Mouse (Mus musculus) gonadal fat pad, adult 2 months (tissue): ENCODE results near the gene 4930544D05Rik. TPM values are rescaled to one million over a fixed set of nuclear protein-coding genes. Genes with fewer than 3 reads are reported as not detected.
"Not testable (repeated sequence)": the region's sequence is repeated elsewhere in the genome, so short reads cannot be mapped to it uniquely, and the experiment has no call there.

ENCODE experiments used
- DNase-seq: peaks from one replicate; pipeline ENCODE4 v3.0.0-alpha.2; 2012; ENCODE audit warnings: low read depth
- polyA plus RNA-seq: library from polyadenylated mRNA; depleted of rRNA; stranded (reverse); fragments of >200 nt; gene quantifications from 2 replicates; pipeline ENCODE4 v1.2.3, GENCODE M21; 2012; rRNA removed

Gene 4930544D05Rik
- 5.1 and 7.1 TPM in 2 replicates for polyA plus RNA-seq

GRCm38 (mm10) chr11:70615516-70616093, at the start of gene 4930544D05Rik:
4930544D05Rik (plus strand) TSS chr11:70615848.
- DNase-seq, result no peak

- DNase-seq, result no peak
These were observed 49.1 kb upstream of the 4930544D05Rik start for GRCm38 (mm10) chr11:70566586-70566985.

GRCm38 (mm10) chr11:70570614-70571013, 45.0 kb upstream of the 4930544D05Rik start:
- not testable (repeated sequence) for DNase-seq

GRCm38 (mm10) chr11:70571641-70572040, 44.0 kb upstream of the 4930544D05Rik start:
- DNase-seq, result no peak

GRCm38 (mm10) chr11:70572348-70572902, 43.2 kb upstream of the 4930544D05Rik start:
- DNase-seq, result no peak

- no peak for DNase-seq
These were observed 41.8 kb upstream of the 4930544D05Rik start for GRCm38 (mm10) chr11:70573872-70574271.

GRCm38 (mm10) chr11:70577201-70577600, 38.4 kb upstream of the 4930544D05Rik start:
- DNase-seq, result no peak

GRCm38 (mm10) chr11:70578962-70579361, 36.7 kb upstream of the 4930544D05Rik start:
- DNase-seq, result no peak

GRCm38 (mm10) chr11:70579710-70580357, 35.8 kb upstream of the 4930544D05Rik start:
- no peak for DNase-seq

- no peak for DNase-seq
These were observed 35.3 kb upstream of the 4930544D05Rik start for GRCm38 (mm10) chr11:70580358-70580720.

GRCm38 (mm10) chr11:70580921-70581320, 34.7 kb upstream of the 4930544D05Rik start:
- DNase-seq, result no peak

GRCm38 (mm10) chr11:70582196-70582595, 33.5 kb upstream of the 4930544D05Rik start:
- no peak for DNase-seq

- no peak for DNase-seq
These were observed 32.5 kb upstream of the 4930544D05Rik start for GRCm38 (mm10) chr11:70583022-70583714.

GRCm38 (mm10) chr11:70583775-70584174, 31.9 kb upstream of the 4930544D05Rik start:
- no peak for DNase-seq

- DNase-seq, result peak; percentile 79
These were observed 30.2 kb upstream of the 4930544D05Rik start for GRCm38 (mm10) chr11:70585457-70585856.

GRCm38 (mm10) chr11:70586261-70586660, 29.4 kb upstream of the 4930544D05Rik start:
- DNase-seq, result no peak

- no peak for DNase-seq
These were observed 28.7 kb upstream of the 4930544D05Rik start for GRCm38 (mm10) chr11:70586954-70587353.

GRCm38 (mm10) chr11:70591733-70592132, 23.9 kb upstream of the 4930544D05Rik start:
- no peak for DNase-seq

- DNase-seq, result no peak
These were observed 21.2 kb upstream of the 4930544D05Rik start for GRCm38 (mm10) chr11:70594253-70594989.

- no peak for DNase-seq
These were observed 20.0 kb upstream of the 4930544D05Rik start for GRCm38 (mm10) chr11:70595638-70596037.

- no peak for DNase-seq
These were observed 19.6 kb upstream of the 4930544D05Rik start for GRCm38 (mm10) chr11:70596094-70596493.

GRCm38 (mm10) chr11:70597301-70597700, 18.3 kb upstream of the 4930544D05Rik start:
- DNase-seq, result no peak
